Mouse (Mus musculus) heart, adult 9 months (tissue): ENCODE measurements around the gene Adgrl2.

Source experiments
- DNase-seq, 2 experiments: peaks; one replicate each; pipeline ENCODE4 v3.0.0; 2022; ENCODE audit warnings: low spot score in 2 of 2

Adgrl2 gene

DNA sequence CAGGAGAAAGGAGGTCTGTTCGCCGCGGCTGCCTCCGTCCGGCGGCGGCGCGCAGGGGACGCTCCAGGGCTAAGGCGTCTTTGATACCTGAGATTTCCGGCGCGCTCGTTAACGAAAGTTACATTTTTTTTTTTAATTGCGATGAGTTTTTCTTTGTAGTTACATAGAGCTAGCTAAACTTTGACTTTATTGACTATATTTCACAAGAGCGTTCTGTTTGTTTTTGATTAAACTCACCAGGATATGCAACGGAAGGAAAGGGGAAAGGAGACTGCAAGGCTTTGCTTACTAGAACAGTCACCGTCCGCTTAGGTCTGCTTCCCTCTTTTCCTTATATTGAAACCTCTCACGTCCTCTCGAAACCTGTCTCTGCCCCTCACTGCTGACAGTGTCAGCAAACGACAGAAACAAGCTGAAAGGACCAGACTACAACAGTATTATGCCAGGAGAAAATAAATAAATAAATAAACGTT, at the start of gene Adgrl2:
Adgrl2 (minus strand) TSS at position 25 of the 473 bp plus-strand sequence.
- DNase-seq = no peak

DNA sequence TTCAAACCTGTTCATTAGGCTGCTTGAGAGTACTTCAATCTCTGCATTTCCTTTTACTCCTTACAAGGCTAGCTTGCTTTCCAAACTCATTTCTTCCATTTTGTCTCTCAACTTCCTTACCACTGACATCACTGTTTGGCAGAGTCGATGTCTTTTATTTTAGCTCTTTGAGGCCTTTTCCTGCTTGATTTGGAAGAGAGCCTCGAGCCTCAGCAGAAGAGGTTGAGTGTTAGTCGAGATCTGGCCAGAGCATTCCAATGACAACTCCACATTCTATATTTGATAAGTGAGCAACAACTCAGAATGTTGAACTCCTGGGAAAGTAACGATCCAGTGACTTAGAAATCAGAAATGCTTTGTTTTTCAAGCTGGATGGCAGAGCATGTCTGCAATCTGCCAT, 48.4 kb upstream of the Adgrl2 start:
- peak; percentile 66 to 70 for DNase-seq

DNA sequence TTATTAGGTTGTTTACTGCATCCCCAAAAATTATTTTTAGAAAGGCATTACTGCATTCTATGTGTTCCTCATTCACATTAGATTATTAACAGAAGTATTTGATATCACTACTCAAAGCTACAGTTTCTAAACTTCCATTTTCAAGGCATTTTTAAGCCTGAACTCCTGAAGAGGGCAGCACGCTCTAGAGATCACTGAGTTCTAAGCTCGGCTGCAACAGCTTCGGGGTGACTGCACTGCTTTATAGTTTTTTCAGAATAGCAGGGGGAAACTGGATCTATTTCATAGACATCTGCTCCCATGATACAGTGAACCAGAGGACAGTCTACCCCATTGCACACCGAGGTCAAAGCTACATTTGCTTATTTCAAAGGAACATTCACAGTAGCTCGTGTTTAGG, 29.6 kb upstream of the Adgrl2 start:
- no peak for DNase-seq

DNA sequence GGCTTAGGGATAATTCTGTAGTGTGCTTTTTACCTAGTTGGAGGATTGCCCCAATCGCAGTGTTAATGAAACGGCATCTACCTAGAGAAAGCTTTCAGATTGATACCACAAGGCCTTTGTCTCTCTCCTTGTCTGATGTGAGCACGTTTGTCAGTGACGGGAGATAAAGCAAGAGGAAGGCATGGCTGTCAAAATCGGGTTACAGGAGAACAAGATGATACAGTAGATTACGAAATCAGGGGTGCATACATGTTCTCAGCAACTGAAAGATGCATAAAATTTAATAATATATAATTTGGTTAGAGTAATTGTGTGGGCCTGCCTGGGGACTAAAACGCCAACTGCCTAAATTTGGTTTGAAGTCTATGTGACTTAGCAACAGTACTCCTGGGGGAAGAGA, 19.0 kb upstream of the Adgrl2 start:
- no peak for DNase-seq

DNA sequence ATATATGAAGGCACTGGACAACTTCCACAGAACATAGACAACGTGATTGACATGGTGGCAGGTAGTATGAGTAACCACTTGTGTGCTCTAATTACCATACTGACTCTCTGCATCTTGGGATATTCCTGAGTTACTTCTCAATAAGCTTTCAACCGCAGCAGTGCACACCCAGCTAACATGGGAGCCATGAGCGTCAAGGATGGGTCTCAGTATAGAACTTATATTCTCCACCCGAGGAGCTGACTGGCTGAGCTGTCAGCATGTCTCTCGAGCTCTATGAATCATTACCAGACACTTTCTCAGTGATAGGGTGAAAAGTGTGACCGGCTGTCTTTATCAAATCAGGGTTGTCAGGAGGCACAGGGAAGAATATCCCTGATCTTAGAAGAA, 18.3 kb upstream of the Adgrl2 start:
- DNase-seq = no peak

DNA sequence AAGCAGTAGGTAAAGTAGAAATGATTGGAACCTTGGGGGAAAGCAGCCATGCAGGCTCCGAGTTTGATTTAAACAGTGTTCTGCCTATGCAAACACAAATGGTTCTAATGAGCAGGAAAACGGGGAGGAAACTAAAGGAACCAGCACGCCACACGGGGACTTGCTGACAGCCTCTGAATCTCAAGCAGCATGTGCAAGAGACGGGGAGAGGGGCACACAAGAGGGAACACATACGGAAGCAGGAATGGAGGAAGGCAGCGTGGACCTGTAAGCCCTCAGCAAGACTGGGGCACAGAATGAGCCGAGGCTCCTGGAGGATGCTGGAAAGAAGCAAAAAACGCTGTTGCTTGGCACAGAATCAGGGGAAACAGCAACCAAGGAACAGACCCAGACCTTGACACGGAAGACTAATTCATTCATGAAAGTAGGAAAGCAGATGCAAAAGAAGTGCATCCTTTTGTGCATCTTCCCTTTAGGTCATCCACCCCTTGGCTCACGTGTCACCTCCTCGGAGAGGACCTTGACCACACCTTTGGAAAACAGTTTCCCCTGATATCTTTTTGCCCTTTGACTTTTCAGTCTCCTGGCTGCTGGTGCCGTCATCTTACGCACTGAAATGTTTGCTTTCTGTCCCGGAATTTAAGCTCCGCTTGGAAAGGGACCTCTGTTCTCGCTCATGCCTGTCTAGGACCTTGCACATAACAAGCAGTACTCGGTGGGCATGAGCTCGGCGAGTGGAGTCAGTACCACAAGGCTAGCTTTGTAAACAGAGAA, 17.7 kb upstream of the Adgrl2 start:
- DNase-seq = no peak

DNA sequence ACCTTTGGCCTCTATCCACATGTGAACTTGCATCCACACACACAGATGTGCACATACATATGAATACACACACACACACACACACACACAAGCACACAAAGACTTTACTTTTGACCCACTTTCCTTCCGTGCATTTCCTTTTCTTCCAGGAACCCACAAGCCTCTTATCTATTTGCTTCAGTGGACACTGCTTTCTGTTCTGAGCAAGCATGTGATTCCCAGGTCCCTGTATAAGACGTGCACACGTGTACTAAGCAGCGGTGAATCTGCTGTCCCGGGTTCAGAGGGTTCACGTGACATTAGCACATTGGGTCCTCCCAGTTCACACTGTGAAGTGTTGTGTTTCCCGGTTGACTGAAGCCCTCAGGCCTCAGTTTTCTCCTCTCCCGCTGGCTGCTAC, 11.0 kb upstream of the Adgrl2 start:
- no peak for DNase-seq

DNA sequence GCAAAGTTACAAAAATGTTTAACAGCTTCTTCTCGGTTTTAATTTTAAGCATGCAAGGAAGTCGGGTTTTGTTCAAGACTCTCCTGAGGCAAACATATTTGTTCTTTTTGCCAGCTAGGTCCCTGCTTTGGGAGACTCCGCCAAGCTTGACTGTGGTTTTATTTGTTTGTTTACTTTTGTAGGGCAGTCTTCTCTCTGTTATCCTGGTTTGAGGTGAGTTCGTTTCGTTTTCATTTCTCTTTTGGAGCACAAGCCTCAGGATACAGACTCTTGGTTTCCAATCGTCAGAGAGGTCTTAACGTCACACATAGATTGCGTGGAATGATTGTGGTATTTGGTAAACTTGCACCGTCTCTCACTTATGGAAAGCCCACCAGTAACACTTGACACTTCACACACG, 8.3 kb upstream of the Adgrl2 start:
- no peak for DNase-seq

DNA sequence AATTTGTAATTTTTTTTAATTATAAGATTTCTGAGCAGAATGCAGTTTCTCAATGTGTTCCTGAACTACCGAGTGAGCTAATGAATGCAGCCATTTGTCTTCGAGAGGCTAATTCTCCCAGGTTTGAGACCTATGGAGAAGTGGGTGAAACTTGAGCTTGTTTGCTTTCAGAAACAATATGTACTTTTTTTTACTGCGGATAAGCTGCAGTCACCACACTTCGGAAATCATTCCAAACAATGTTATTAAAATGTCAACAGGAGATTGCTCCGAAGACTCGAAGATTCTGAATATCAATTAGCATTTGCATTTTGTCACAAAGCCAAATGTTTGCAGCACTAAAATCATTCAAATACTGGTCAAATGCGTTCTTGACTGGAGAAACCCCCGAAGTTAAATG, 701 bp upstream of the Adgrl2 start:
- DNase-seq = no peak

DNA sequence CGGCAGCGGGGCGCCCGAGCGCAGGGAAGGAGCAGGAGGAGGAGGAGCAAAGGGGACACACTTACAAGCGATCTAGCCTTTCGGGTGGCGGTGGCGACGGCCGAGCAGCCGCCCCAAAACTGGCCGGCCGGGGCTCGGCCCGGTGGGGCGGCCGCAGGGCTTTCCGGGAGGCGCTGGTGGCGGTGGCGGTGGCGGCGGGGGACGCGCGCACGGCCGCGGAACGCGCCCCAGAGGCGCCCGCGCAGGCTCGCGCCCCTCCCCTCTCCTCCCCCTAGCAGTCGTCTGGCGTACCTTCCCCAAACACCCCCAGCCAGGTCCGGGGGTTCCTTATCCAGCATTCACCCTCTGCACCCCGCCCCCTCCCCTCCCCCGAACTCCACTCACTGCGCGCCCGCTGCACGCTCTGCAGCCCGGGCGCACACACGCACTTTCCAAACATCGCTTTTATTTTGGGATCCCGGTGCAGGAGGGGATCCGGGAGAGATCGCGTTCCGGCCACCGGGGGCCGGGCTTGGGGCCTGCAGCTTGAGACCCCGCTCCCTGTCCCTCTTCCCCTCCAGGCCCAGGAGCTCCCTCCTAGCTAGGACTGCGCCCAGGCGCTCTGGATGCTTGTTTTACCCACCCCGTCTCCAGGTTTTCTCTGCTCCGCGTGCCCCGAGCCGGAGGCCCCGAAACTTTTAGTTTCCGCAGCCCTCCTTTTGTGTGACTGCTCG, 381 bp downstream of the Adgrl2 start:
- peak; percentile 70 for DNase-seq

DNA sequence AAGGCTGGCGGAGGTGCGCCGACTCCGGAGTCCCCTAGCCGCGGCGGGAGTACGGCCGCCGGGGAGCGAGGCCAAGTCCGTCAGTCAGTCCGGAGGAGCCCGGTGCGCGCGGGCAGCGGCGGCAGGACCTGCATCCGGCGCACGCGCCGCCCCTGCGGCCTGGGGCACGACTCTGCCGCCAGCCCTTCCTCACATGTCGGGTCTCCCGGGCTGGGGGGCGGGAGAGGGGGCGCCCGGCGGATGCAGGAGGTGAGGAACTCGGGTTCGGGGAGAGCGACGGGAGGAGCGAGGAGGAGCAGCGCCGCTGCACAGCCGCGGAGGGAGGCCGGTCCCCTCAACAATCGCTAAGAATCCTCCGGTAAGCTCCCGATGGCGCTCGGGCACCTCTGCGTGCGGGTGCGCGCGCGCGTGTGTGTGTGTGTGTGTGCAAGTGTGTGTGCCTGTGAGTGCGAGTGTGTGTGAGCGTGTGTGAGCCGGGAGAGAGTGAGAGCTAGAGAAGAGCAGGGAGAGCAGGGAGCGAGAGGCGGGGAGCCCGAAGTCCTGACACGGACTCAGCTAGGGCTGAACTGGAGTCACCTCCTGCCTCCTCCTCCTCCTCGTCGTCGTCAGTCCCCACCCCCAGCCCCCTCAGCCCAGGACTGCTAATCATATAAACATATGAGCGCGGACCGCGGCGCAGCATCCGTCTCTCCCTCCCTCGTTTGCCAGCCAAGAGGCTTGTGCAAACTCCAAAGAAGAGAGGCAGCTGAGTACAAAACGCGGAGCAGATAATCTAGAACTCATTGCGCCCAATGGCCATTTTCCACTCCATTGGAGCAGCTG, 1.1 kb downstream of the Adgrl2 start:
- peak; percentile 88 to 89 for DNase-seq

DNA sequence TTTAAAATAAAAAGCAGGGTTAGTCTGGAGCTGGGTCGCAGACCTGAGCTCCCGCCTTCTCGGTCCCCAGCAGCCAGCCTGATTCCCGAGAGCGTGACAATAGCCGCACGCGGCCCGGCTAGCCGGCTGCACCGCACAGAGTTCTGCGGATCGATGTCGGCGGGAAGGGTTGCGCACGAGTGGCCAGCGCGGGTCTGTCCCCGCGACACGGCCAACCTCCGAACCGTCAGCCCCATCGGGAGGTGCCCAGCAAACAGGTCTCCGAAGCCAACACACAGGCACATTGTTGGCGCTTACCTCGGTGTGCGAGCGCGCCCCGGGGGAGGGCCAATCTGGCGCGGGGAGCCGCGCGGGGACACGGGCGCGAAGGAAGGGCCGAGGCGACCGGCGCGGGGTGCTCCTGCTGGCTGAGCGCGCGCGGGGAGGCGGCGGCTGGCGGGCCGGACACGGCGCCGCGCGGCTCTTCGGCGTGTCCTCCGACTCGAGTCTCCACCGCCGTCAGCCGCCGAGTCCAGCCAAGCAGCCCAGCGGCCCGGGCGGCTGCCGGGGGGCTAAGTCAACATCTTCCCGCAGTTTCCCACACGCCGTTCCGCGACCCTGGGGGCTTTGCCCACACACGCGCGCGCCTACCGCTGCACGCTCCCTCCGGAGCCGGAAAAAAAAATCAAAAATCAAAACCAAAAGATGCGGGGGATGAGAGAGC, 1.9 kb downstream of the Adgrl2 start:
- no peak for DNase-seq

DNA sequence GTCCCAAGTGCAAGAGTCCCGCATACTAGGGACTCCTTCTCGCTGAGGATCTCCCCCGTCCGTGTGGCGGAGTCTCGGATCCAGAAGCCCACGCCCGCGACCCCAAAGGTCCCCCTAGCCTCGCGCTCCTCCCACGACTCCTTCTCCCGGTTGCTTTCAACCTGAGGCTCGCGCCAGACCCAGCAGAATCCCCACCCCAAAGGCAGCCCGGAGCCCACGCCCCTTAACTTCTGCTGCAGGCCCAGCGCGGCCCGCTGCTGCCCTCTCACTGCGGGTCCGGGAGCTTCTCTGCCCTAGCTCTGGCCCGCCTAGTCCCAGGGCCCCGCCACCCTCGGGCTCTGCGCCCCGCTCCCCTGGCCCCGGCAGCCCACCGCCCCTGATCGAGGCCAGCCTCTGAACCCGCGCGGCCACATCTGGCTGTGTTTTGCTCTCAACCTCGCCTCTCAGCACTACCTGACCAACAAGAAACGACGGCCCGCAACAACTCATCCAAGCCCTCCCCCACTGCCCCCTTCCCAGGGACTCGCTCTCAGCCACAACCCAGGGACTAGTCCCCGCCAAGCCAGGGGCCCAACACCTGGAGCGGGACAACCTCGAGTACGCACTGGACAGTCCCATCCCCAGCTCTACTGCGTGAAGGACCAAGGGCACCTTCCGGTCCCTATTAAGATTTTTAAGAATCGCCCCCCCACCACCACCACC, 2.6 kb downstream of the Adgrl2 start:
- DNase-seq = peak; percentile 77 to 82

DNA sequence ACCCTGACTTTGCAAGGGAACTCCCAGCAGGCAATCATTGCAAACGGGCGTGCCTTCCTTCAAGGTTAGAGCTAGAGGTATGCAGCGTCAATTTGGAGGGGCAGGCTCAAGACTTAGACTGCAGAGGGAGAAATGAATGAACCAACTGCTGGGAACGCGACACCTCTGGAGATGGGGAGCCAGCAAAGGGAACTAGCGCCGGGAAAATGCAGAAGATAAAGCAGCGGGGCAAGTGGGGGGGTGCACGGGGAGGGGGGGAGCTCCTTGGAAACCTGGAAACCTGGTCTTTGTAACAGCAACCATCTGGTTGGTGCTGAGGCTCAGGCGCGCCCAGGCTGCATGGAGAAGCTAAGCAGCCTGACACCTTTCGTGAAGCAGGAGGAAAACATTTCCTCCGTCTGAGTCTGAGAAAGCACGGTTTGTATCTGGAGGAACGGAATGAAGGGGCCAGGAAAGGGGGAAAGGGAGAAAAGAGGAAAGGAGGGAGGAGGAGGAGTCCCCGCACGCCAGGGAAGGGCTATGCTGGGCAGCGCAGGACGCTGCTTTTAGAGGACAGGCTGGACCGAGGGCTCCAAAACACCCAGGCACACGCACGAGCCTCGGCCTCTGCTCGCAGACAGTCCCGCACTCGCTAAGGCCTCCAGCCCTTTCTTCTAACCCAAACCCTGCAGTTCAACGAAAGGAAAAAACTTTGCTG, 3.3 kb downstream of the Adgrl2 start:
- DNase-seq = no peak

DNA sequence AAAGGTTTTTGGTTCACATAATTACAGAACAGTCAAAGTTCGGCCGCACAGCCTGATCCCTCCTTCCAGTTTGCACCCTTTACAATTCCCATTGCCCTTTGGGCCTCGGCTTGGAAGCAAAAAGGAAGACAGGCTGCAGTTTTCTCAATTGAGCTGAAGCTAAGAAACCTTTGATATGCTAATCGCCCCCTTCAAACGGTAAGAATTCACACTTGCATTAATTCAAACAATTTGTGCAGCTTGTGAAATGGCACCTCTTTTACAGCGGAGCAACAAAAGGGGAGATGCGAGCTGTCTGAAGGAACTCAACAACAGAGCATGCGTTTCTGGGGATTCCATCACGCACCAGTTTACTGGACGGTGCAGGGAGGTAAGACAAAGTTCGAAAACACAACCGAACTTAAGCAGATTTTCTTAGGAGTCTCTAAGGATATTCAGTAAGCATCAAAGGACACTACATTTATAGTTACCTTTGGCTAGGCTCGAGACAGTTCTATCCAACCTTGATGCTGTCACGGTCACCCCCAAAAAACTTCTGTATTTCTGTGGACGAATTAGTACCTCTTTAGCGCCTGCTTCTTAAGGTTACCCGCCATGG, 4.0 kb downstream of the Adgrl2 start:
- no peak for DNase-seq

DNA sequence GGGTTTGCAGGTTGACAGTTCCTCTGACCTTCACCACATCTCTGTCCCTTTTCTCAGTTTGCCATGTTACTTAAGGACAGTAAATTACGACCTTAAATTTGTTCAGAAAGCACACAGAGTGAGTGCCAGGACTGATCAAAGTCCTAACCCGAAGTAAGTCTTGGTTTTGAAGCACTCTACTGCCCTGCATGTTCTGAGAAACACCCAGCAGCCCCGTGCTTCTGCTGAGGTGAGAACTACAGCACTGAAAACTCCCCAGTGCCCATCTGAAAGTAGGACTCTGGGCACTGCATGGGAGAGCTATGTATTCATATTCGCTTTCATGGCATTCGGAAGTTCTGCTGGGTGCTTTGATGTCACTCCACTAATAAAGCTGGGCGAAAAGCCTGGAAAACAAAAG, 6.0 kb downstream of the Adgrl2 start:
- no peak for DNase-seq

DNA sequence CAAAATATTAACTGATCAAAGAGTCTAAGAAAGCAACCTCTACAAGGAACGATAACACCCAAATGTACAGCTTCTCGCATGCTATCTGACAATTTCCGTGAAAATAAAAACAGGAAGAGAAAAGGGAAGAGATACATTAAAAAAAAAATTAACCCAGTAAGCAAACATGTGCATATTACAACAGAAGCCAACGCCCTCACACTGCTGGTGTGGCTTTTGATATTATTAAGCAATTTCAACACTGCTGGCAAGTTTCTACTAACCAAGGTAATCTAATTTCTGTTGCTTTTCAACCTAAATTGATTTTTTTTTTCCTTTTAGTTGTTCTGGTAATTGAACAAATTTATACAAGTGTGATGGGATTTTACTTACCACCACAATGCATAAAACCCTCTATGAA, 8.0 kb downstream of the Adgrl2 start:
- DNase-seq = no peak

DNA sequence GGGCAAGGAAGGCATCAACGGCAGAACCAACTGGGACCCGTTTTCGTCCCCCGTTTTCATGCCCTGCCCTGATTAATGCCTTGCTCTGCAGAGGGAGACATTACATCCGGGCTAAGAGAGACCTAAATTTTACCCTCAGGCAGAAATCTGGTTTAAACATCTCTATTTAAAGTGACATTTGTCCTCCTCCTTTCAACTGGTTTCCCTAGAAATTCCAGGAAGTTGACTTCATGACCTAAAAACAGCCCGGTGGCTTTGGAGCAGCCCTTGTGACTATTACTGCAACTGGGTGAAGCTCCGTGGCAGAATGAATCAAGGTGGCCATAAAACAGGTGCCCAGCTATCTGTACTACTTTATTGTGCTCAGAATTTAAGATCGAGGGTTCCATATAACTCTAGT, 8.6 kb downstream of the Adgrl2 start:
- peak; percentile 37 to 61 for DNase-seq

DNA sequence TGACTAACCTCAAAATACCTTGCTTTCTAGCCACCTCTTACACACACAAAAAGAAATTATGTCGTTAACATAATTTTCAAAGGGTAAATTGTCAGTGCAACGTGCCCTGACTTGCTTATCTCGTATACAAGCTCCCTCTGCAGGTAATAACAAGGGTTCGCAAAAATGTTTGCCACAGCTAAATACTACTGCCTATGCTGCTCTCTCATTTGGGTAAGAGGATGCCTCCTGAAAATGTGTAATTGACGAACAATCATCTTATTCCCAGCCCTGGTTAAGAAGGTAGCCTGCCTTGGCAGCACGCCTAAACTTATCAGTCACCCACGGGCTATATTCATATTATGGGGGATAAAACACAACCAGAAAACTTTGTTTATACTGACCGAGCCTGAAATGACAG, 11.8 kb downstream of the Adgrl2 start:
- no peak for DNase-seq

DNA sequence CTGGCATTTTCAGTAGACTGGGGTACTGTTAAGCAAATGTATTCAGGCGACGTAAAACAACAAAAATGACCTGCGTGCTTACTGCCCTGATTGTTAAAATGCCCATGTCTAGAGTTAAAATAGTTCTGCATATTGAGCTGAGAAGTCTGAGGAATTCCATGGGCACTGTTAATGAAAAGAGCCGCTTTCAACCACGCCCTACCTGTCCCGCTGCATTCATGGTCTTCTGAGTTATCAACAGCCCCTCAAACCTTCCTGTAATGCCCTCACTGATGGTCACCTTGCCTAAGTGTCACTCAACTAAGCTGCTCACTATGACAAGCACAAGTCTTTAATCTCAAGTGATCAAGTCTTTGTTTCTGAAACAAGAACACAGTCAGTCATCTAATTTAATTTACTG, 12.5 kb downstream of the Adgrl2 start:
- no peak for DNase-seq
